Mouse (Mus musculus): Measurements from ENCODE around the gene Cldnd2.
A peak's percentile ranks its signal among the peaks of the same experiment; 100 is the strongest.
"Not testable (repeated sequence)": the region's sequence is repeated elsewhere in the genome, so short reads cannot be mapped to it uniquely, and the experiment has no call there.

Gene Cldnd2

GRCm38 (mm10) chr7:43440482-43440881 is at the start of gene Cldnd2:
Gene Cldnd2 (plus strand): TSS chr7:43440782.
- no peak for DNase-seq (ENCODE audit: low spot score in 2 of 2)

- DNase-seq (ENCODE audit: low spot score in 2 of 2): no peak
Measured at GRCm38 (mm10) chr7:43392349-43393121, 48.0 kb upstream of the Cldnd2 start.

DNA sequence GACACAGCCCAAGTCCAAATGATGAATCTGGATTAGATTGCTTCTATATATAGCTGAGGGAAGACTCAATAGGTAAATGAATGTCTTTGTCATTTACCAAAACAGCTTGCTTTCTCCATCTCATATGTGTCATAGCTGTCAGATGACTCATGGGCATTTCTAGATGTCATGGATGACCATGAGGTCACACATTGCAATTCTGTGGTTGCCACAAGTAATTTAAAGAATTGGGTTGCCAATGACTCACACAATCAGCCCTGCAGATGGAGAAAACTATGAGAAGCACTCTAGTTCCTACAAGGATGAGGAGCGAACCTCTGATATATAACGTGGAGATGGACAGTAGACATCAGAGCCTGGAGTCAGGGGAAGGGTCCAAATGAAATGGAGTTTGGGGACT is 41.1 kb upstream of the Cldnd2 start:
- no peak for DNase-seq (ENCODE audit: low spot score in 2 of 2)

DNA sequence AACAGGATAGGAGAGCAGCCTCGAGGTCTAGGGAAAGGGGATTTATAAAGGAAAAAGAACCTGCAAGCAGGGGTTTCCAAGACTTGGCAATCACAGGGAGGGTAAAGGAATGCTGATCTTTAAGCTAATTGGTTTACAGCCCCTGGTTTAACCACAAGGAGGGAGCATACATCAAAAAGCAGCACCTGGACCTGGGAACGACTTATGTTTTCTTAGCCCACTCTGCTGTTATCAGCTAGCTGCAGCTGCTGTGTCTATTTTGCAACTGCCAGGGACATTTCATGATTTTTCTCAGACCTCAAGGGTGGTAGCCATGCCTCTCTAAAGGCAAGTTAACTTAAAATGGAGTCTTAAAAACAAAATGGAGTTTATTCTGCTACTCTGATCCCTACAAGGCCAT is 37.9 kb upstream of the Cldnd2 start:
- DNase-seq (ENCODE audit: low spot score in 2 of 2): no peak

DNA sequence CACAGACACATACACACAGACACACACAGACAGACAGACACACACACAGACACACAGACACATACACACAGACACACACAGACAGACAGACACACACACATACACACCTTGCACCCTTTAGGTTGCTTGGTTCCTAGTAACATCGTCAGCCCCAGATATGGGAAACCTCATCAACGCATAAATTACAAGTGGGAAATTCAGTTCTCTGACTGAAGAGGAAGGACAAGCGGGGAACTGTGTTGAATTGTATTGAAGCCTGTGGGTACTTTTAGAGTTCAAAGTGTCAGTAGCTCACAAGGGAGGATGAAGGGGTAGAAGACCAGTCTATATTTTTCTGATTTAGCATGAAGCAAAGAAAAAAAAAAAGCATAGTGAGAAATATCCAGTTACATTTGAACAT is 33.0 kb upstream of the Cldnd2 start:
- no peak for DNase-seq (ENCODE audit: low spot score in 2 of 2)

- no peak for DNase-seq (ENCODE audit: low spot score in 2 of 2)
Measured at GRCm38 (mm10) chr7:43408131-43408553, 32.4 kb upstream of the Cldnd2 start, which contains the start of gene Siglecg. Gene Siglecg (plus strand): TSS chr7:43408204.

DNA sequence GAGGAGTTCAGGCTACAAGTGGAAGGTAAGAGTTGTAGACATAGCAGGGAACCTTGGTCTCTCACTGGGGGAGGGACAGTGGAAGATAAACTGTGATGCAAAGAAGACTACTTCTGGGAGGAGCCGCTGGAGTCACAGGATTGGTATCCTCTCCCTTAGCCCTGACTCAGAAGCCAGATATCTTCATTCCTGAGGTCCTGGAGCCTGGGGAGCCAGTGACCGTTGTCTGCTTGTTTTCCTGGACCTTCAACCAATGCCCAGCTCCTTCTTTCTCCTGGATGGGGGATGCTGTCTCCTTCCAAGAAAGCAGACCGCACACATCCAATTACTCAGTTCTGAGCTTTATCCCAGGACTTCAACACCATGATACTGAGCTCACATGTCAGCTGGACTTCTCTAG is 31.5 kb upstream of the Cldnd2 start:
- no peak for DNase-seq (ENCODE audit: low spot score in 2 of 2)

- DNase-seq (ENCODE audit: low spot score in 2 of 2): not testable (repeated sequence)
Measured at GRCm38 (mm10) chr7:43411724-43412123, 28.9 kb upstream of the Cldnd2 start.

- no peak for DNase-seq (ENCODE audit: low spot score in 2 of 2)
Measured at GRCm38 (mm10) chr7:43417298-43417697, 23.3 kb upstream of the Cldnd2 start.

DNA sequence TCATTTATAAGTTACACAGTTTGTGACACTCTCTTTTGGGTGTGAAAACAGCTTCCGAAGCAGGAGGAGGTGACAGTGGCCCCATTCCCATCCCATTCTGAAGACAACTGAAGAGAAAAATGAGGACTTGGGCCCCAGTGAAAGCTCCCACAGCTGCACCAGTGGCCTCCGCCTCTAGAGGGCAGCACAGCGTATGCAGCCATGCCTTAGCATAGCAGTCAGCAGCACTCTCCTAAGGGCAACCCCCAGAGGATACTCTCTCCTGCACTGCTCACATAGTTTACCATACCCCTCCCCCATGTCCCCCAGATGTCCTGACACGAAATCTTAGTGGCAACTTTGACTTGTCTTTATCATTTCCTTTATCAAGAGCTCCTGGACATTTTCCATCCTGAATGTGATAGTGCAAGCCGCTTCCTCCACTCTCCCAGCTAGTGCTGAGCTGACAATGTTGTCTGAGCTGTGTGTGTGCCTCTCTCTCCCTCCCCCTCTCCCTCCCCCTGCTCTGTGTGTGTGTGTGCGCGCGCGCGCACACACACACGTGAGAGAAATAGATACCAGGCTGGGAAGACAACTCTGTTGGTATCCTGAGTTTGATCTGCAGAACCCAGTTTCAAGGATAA is 17.5 kb upstream of the Cldnd2 start:
- peak; percentile 40 to 80 for DNase-seq (ENCODE audit: low spot score in 2 of 2)

DNA sequence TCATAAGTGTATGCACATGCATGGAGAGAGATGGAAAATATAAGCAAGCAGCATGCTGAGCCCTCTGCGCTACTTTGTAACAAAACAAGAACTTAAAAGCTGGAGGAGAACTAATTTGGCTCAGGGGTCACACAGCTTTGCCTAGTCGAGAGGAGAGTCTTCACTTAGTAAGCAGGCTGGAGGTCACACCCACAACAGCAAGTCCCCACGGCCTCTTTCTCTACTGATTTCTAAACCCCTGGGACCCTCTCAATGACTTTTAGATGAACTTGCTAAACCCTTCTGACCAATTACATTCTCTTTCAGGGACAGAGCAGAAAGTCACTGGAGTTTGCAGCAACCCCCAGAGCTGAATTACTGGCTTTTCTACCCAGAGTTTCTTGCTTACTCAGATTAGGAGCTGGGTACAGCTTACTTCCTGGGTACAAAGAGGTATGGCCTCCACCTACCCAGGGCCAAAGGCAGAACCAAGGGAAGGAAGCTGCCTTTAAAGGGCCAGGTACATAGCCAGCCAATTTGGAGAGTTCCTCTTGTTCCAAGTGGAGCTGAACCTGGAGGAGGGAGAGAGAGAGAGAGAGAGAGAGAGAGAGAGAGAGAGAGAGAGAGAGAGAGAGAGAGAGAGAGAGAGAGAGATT is 16.5 kb upstream of the Cldnd2 start:
- DNase-seq (ENCODE audit: low spot score in 2 of 2): no peak

- no peak for DNase-seq (ENCODE audit: low spot score in 2 of 2)
Measured at GRCm38 (mm10) chr7:43427406-43427805, 13.2 kb upstream of the Cldnd2 start, which contains the start of gene Lim2. Gene Lim2 (plus strand): TSS chr7:43427670.

DNA sequence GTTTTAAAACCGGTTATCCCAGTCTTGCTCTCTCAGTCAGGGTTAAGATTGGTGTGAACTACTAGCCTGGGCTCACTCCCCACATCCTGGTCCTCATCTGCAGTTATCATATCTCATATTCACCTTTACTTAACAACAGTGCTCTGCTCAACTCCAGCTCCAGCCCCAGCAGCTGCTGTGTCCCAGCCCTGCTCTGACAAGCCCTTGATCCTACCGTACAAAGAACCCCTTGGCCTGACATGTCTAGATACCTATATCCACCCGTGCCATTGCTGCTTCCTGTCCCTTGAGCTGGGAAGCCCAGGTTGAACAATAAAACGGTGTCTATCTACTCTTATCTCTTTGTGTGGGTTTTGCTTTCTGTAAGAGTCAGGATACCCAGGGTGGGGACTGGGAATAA is 11.1 kb upstream of the Cldnd2 start:
- no peak for DNase-seq (ENCODE audit: low spot score in 2 of 2)

- no peak for DNase-seq (ENCODE audit: low spot score in 2 of 2)
Measured at GRCm38 (mm10) chr7:43432891-43433290, 7.7 kb upstream of the Cldnd2 start.

DNA sequence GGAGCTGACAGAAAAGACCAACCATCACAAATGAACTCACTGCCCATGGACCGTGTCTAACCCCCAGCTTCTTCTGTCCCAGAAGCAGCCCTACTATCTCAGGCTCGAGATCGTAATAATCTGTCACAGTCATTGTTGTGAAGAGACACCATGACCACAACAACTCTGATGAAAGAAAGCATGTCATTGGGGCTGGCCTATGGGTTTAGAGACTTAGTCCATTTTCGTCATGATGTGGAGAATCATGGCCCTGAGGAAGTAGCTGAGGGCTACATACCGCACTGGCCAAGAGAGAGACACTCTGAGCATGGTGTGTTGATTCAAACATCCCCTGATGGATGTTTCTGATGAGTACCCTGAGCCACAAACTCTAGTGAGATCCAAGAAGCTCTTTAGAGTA is 5.9 kb upstream of the Cldnd2 start:
- no peak for DNase-seq (ENCODE audit: low spot score in 2 of 2)

GRCm38 (mm10) chr7:43436341-43437255 is 4.0 kb upstream of the Cldnd2 start, which contains the start of gene Nkg7:
Gene Nkg7 (plus strand): TSS chr7:43437073.
- no peak for DNase-seq (ENCODE audit: low spot score in 2 of 2)

GRCm38 (mm10) chr7:43438611-43439010 is 2.0 kb upstream of the Cldnd2 start:
- DNase-seq (ENCODE audit: low spot score in 2 of 2): no peak

- DNase-seq (ENCODE audit: low spot score in 2 of 2): no peak
Measured at GRCm38 (mm10) chr7:43441071-43441470, 489 bp downstream of the Cldnd2 start.

DNA sequence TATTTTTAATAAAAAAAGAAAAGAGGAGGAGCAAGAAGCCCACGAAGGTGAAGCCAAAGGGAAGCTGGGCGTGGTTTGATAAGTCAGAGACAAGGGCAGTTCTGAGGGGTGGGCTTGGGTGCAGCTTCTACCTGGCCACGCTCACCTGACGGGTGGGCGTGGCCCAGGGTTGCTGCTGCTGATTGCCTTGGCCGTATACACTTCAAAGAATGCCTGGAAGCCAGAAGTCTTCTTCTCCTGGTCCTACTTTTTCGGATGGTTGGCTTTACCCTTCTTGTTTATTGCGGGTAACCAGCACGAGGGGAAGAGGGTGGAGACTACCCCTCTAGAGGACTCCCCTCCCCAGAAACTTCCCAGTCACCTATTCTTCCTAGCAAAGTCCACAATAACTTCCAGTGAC is 2.1 kb downstream of the Cldnd2 start:
- no peak for DNase-seq (ENCODE audit: low spot score in 2 of 2)

- peak; percentile 54 to 66 for DNase-seq (ENCODE audit: low spot score in 2 of 2)
Measured at GRCm38 (mm10) chr7:43443126-43443916, 2.7 kb downstream of the Cldnd2 start.

GRCm38 (mm10) chr7:43443917-43444293 is 3.3 kb downstream of the Cldnd2 start, which contains the start of the genes Etfb and Gm45233:
Gene Etfb (plus strand): TSS chr7:43444083.
Gene Gm45233 (plus strand): TSS chr7:43444128.
- DNase-seq (ENCODE audit: low spot score in 2 of 2): peak; percentile 94
